Mouse (Mus musculus): ENCODE results near the gene Trappc2l. TPM values are rescaled to one million over a fixed set of nuclear protein-coding genes. Genes with fewer than 3 reads are reported as not detected.

The Trappc2l gene
- 70.2 TPM for polyA plus RNA-seq (2012; fragmentation: generic; extraction: Trizol)
- long read RNA-seq, experiment 1, transcript Trappc2l-201 (5 exons, 1,659 nt), result major isoform, 55 of 69 reads
- long read RNA-seq, experiment 1, partial matches to known transcripts, result 1 of 69 reads
- long read RNA-seq, experiment 1, other reads (novel, unspliced or antisense), result 8 of 69 reads
- long read RNA-seq, experiment 2, transcript Trappc2l-201 (5 exons, 1,659 nt), result major isoform, 5 of 5 reads
- long read RNA-seq, experiment 2, partial matches to known transcripts, result 0 of 5 reads
- long read RNA-seq, experiment 2, other reads (novel, unspliced or antisense), result 0 of 5 reads

DNA sequence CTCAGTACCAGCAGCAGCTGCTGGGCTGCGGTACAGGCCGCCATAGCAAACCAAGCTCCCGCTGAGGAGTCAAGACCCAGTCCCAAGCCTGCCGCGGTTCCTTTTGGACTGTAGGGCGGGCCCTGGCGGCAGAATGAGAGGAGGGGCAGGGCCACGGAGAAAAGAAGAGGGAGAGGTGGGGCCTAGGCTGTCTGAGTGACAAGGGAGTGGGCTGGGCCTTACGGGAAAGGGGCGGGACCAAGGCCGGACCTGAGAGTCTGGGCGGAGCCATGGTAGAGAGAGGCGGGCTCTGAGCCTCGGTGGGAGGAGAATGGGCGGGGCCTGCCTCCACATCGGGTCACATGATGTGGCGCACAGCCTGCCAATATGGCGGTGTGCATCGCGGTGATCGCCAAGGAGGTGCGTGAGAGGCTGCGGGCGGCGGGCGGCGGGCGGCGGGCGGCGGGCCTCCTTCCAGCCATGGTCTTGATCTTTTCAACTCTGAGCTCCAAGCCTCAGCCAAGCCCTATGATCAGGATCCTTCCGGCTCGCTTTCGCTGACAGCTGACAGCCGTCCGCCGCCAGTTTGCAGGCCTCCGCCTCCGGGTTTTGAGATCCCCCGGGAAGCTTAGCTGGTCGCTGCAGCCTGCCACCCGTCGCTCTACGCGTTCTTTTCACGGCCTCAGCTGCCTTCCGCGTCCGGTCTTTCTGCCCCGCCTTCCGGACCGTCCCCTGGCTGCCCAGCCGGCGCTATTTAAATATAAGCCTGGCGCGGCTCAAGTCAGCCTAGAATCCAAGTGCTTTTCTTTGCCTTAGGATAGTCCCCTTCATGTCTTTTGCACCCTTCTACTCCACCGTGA, at the start of gene Trappc2l, which contains the start of gene Galns:
Gene Trappc2l (plus strand): TSS at position 346 of the 839 bp plus-strand sequence.
Gene Galns (minus strand): TSS at position 169 of the 839 bp plus-strand sequence.
- Histone ChIP-seq H3K4me3 (ENCODE audit: insufficient read depth, poor library complexity, severe bottlenecking) (peak within 1 kb of the TSS; percentile 56), H3K79me3 (ENCODE audit: low read depth) (no peaks in the 10 kb centered on the region), H3ac (ENCODE audit: control insufficient read depth, insufficient read length, low read depth) (peak within 1 kb of the TSS; percentile 80), H3K36me3 (ENCODE audit: control insufficient read depth, insufficient read depth) (no peaks in the 10 kb centered on the region), H3K79me2 (ENCODE audit: control insufficient read depth, insufficient read depth) (no peaks in the 10 kb centered on the region), H3K27me3 (ENCODE audit: control insufficient read depth, insufficient read depth, insufficient read length) (no peaks in the 10 kb centered on the region)
- TF ChIP-seq MYOD1 (IDR thresholded peaks at IDR 0.05; ENCODE audit: control insufficient read depth, insufficient read length, low read depth) (no peak), USF1 (IDR thresholded peaks at IDR 0.05; ENCODE audit: low read depth) (peak; percentile 69)

DNA sequence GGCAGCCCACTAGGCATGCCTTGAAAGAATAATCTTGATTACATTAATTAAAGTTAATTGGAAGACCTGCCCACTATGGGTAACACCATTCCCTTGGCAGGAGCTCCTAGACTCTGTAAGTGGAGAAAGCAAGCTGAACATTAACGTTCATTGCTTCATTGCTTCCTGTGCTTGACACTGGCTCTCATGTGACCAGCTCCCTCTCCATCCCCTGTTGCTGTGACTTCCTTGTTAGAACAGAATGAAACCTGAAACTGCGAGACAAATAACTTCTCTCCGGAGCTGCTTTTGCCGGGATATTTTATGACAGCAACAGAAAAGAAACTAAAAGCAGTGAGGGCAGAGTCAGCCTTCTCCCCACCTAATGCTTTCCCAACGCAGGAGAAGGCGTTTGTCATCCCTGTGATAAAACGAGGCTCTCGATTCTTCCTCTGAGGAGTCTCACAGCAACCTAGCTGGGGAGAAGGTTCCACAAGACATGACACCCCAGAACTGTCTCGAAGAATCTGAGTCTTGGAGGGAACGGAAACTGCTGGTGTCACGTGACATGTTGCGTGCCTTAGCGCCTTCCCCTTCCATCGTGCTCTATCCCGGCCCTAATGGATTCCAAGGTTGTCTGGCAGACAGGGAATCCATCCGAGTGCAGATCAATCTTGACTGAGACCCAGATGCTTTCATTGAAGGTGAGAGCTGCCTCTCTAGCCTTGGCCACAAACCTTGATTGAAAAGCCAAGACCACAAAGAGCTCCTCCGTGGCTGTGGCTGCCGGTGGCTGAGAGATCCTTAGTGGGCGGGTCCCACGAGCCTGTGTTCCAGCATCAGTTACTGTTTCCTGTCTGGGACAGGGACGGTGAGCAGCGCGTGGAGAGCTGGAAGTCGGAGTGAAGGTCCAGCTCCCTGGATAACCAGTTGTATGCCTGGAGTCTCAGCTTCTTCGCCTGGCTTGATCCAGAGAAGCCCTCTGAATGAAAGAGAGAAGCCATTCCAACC, 46.8 kb upstream of the Trappc2l start:
- no peak for TF ChIP-seq FOSL1 (IDR thresholded peaks at IDR 0.05; ENCODE audit: insufficient read depth, low read length, poor library complexity, severe bottlenecking)
- TF ChIP-seq MYOD1 (IDR thresholded peaks at IDR 0.05; ENCODE audit: control insufficient read depth, insufficient read length, low read depth), result no peak
- TF ChIP-seq USF1 (IDR thresholded peaks at IDR 0.05; ENCODE audit: low read depth), result no peak
- no peak for TF ChIP-seq CEBPB (IDR thresholded peaks at IDR 0.05; ENCODE audit: low read depth)
- TF ChIP-seq MAX (IDR thresholded peaks at IDR 0.05), result no peak
- no peak for TF ChIP-seq CTCF (IDR thresholded peaks at IDR 0.05; ENCODE audit: control insufficient read depth, insufficient read depth, insufficient read length)
- no peak for TF ChIP-seq MYOG (IDR thresholded peaks at IDR 0.05; ENCODE audit: control insufficient read depth, extremely low read depth, insufficient read length)
- Histone ChIP-seq H3ac (ENCODE audit: control insufficient read depth, insufficient read length, low read depth) (no peak overlapping the region), H3K36me3 (ENCODE audit: control insufficient read depth, insufficient read depth) (peaks cover 6% of the 10 kb centered on the region), H3K79me2 (ENCODE audit: control insufficient read depth, insufficient read depth) (peaks cover 24% of the 10 kb centered on the region), H3K79me3 (ENCODE audit: low read depth) (peaks cover 15% of the 10 kb centered on the region), H3K27me3 (ENCODE audit: control insufficient read depth, insufficient read depth, insufficient read length) (no peaks in the 10 kb centered on the region), H3K4me3 (ENCODE audit: insufficient read depth, poor library complexity, severe bottlenecking) (no peak overlapping the region)

DNA sequence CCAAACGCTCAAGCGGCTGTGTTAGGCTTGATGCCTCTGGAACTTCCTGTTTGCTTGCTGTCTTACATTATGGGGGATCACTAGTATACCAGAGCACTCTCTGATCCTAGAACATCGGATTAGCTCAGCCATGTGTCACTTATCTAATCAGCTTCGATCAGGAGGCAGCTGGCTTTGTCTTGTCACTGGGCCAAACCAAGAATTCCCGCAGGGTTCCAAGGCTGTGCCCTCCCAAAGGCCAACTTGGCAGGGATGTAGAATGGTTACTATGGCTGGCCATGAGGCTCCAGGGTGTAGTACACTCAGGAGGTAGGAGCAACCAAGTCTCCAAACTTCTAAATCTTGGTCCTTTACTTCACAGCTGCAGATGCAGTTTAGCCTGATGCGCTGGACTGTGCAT, 44.7 kb upstream of the Trappc2l start:
- Histone ChIP-seq H3K4me3 (ENCODE audit: insufficient read depth, poor library complexity, severe bottlenecking) (peak overlapping the region; percentile 95), H3K79me2 (ENCODE audit: control insufficient read depth, insufficient read depth) (peaks cover 45% of the 10 kb centered on the region), H3ac (ENCODE audit: control insufficient read depth, insufficient read length, low read depth) (peak overlapping the region; percentile 88), H3K27me3 (ENCODE audit: control insufficient read depth, insufficient read depth, insufficient read length) (no peaks in the 10 kb centered on the region), H3K79me3 (ENCODE audit: low read depth) (peaks cover 31% of the 10 kb centered on the region), H3K36me3 (ENCODE audit: control insufficient read depth, insufficient read depth) (peaks cover 26% of the 10 kb centered on the region)
- no peak for TF ChIP-seq CEBPB (IDR thresholded peaks at IDR 0.05; ENCODE audit: low read depth)
- peak; percentile 73 for TF ChIP-seq MAX (IDR thresholded peaks at IDR 0.05)
- peak; percentile 28 for TF ChIP-seq MYOD1 (IDR thresholded peaks at IDR 0.05; ENCODE audit: control insufficient read depth, insufficient read length, low read depth)

DNA sequence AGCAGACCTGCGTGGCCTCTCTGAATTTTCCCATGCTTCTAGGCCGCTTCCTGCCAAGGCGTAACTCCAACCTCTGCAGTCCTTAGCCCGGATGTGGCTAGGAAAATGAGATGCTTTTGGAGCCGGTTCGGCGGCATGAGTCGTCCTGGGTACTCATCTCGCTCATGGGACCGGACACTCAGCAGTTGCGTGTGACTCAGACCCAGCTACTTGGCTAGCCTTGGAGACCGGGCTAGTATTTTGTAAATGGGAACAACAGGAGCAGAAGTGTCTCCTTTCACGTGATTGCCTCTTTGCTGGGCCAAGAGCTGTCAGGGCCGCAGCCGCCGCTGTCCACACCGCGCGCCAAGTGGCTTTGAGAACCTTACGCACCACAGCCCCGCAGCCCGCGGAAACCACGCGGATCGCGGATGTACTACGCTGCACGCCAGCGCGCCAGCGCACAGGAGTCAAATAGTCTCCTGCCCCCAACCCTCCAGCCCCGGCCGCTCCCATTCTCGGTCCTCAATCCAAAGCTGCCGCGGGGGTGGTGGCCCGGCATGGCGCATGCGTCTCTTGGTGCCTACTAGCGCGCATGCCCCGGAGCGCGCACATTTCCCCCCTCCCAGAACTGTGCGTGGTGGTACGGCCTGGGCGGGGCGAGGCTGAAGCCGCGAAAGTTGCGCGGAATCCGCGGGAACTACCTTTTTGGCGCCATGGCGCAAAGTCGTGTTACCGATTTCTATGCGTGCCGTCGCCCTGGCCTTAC, 43.9 kb upstream of the Trappc2l start, which contains the start of gene Cdt1:
Gene Cdt1 (plus strand): TSS at position 655 of the 748 bp plus-strand sequence.
- H3K36me3 ChIP-seq (ENCODE audit: control insufficient read depth, insufficient read depth), result peaks cover 34% of the 10 kb centered on the region
- peak within 1 kb of the TSS; percentile 94 for H3ac ChIP-seq (ENCODE audit: control insufficient read depth, insufficient read length, low read depth)
- no peaks in the 10 kb centered on the region for H3K27me3 ChIP-seq (ENCODE audit: control insufficient read depth, insufficient read depth, insufficient read length)
- H3K4me3 ChIP-seq (ENCODE audit: insufficient read depth, poor library complexity, severe bottlenecking), result peak within 1 kb of the TSS; percentile 95
- H3K79me2 ChIP-seq (ENCODE audit: control insufficient read depth, insufficient read depth), result peaks cover 53% of the 10 kb centered on the region
- H3K79me3 ChIP-seq (ENCODE audit: low read depth), result peaks cover 31% of the 10 kb centered on the region
- TF ChIP-seq MAX (IDR thresholded peaks at IDR 0.05), result peak; percentile 53
- TF ChIP-seq MYOD1 (IDR thresholded peaks at IDR 0.05; ENCODE audit: control insufficient read depth, insufficient read length, low read depth), result peak; percentile 27
- TF ChIP-seq USF1 (IDR thresholded peaks at IDR 0.05; ENCODE audit: low read depth), result peak; percentile 10
- TF ChIP-seq CEBPB (IDR thresholded peaks at IDR 0.05; ENCODE audit: low read depth), result no peak

DNA sequence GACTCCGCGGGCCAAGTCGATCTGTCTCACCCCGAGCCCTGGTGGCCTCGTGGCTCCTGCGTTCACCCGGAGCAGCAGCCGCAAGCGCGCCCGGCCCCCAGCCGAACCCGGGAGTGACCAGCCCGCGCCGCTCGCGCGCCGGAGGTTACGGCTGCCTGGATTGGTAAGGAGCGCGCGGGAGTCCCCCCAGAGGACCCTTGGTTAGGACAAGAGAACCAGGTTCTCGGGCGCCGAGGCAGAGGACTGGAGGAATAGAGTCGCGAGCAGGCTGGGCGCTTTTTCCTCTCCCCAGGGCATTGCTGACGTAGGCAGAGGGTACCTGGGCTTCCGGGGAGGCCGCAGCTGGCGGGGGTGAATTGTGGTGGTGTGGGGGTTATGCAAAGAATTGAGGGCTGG, 43.3 kb upstream of the Trappc2l start:
- TF ChIP-seq MYOG (IDR thresholded peaks at IDR 0.05; ENCODE audit: control insufficient read depth, extremely low read depth, insufficient read length), result no peak
- no peak for TF ChIP-seq USF1 (IDR thresholded peaks at IDR 0.05; ENCODE audit: low read depth)
- no peak for TF ChIP-seq FOSL1 (IDR thresholded peaks at IDR 0.05; ENCODE audit: insufficient read depth, low read length, poor library complexity, severe bottlenecking)
- TF ChIP-seq CEBPB (IDR thresholded peaks at IDR 0.05; ENCODE audit: low read depth), result no peak
- no peak for TF ChIP-seq CTCF (IDR thresholded peaks at IDR 0.05; ENCODE audit: control insufficient read depth, insufficient read depth, insufficient read length)
- TF ChIP-seq MAX (IDR thresholded peaks at IDR 0.05), result no peak
- no peak for TF ChIP-seq MYOD1 (IDR thresholded peaks at IDR 0.05; ENCODE audit: control insufficient read depth, insufficient read length, low read depth)
- peaks cover 56% of the 10 kb centered on the region for H3K79me2 ChIP-seq (ENCODE audit: control insufficient read depth, insufficient read depth)
- H3K36me3 ChIP-seq (ENCODE audit: control insufficient read depth, insufficient read depth), result peaks cover 40% of the 10 kb centered on the region

More for the DNA sequence above, 43.3 kb upstream of the Trappc2l start:
- no peaks in the 10 kb centered on the region for H3K27me3 ChIP-seq (ENCODE audit: control insufficient read depth, insufficient read depth, insufficient read length)
- peak overlapping the region; percentile 95 for H3K4me3 ChIP-seq (ENCODE audit: insufficient read depth, poor library complexity, severe bottlenecking)
- H3K79me3 ChIP-seq (ENCODE audit: low read depth), result peaks cover 31% of the 10 kb centered on the region
- peak overlapping the region; percentile 94 for H3ac ChIP-seq (ENCODE audit: control insufficient read depth, insufficient read length, low read depth)

Data from C2C12 (cell line).